Mouse (Mus musculus) lung, postnatal 36 days (tissue): ENCODE measurements around the gene Gm5458.
"Not testable (repeated sequence)": the region's sequence is repeated elsewhere in the genome, so short reads cannot be mapped to it uniquely, and the experiment has no call there.

Experiments
- DNase-seq: peaks from one replicate; pipeline ENCODE4 v3.0.0; 2022; ENCODE audit warnings: mixed read lengths

The Gm5458 gene

DNA sequence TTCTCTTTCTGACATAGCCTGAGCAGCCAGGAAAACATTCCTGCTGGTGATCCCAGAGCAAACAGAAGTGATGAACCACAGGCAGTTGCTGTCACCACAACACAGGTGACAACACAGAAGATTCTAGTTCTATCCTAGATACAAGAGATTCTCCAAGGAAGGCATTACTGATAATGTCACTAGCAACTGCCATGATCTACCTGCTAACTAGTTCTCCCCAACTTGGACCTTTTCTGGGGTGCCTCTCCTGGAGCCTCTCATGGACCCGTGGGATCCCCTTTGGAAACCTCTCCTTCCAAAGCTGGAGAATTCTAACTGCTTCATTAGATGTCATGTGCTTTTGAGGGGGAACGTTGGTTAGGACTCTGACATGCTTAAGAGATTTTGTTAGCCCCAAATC lies at the start of gene Gm5458:
Gene Gm5458 (minus strand): TSS at position 101 of the 400 bp plus-strand sequence.
- DNase-seq = not testable (repeated sequence)

DNA sequence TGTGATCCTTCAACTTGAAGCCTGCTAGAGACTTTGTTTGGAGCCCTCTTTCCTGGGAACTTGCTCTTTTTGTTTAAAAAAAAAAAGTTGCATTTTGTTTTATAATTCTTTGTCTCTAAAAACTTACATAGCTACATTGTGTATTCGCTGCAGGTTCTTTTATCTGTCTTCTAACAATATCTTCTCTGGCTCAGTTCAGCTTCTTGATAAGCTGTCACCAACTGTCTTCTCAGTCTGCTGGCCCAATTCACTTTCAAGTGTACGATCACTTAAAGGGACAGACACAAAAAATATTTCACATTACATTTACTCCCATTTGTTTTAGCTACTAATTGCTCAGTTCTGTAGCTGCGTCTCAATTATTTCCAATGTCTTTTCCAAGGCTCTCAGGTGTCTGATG lies 43.9 kb upstream of the Gm5458 start:
- DNase-seq = no peak

DNA sequence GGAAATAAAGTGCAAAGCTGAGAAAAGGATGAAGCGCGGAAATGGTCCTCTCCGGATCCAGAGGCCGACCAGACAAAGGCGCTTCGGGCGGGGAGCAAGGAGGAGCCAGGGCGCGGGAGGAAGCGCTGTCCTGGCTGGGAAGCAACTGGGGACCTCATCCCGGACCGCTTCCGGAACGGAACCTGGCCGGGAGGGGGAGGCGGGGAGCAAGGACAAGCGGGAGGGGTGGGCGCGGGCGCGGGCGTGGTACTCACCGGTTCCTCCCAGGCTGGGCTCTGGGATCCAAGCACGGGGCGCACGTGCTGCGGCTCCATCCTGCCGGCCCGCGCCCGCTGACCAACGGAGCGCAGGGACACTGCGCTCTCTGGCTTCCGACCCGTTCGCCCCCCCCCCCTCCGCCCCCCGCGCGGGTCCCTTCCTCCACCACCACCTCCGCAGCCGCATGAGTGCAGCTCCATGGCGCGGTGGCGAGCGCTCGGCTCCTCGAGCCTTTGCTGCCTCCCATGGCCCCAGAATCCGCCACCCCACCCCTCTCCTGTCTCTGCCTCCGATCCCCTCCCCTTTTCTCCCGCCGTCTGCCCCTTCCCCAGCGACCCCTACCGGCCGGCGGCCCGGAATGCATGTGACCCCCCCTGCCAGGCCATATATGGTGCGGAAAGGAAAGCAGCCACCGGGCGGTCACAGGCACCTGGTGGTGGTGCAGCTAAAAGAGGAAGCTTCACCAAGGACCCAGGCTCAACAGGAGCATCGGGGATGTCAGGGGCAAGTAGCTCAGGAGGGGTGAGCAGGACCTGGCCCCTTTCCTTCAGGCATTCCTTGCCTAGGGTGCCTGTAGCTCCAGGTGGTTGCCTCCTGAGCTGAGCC lies 17.3 kb downstream of the Gm5458 start, which contains the start of gene Gm2237:
Gene Gm2237 (minus strand): TSS at position 332 of the 864 bp plus-strand sequence.
- peak; percentile 29 for DNase-seq

DNA sequence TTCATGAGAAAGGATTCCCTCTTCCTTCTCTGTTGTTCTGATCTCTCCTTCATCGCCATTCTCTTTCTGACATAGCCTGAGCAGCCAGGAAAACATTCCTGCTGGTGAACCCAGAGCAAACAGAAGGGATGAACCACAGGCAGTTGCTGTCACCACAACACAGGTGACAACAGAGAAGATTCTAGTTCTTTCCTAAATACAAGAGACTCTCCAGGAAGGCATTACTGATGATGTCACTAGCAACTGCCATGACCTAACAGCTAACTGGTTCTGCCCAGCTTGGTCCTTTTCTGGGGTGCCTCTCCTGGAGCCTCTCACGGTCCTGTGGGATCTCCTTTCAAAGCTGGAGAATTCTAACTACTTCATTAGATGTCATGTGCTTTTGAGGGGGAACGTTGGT lies 52.5 kb downstream of the Gm5458 start, which contains the start of gene Gm2244:
Gene Gm2244 (minus strand): TSS at position 101 of the 400 bp plus-strand sequence.
- not testable (repeated sequence) for DNase-seq
